Mouse (Mus musculus): ENCODE results near the gene Olfr1282. TPM values are rescaled to one million over a fixed set of nuclear protein-coding genes. Genes with fewer than 3 reads are reported as not detected.

Gene Olfr1282
- polyA plus RNA-seq, 1 experiment from 2014 or later: not detected

Other genes with a start within 250 kb of the Olfr1282 start
- not detected in 2 replicates for gene Gm13941, start 230.1 kb downstream of the Olfr1282 start, polyA plus RNA-seq (2014; fragmentation: Nextera tagmentation; extraction: Ambion mirVana)
- gene Gm15130, start 183.1 kb downstream of the Olfr1282 start, polyA plus RNA-seq (2014; fragmentation: Nextera tagmentation; extraction: Ambion mirVana): not detected in 2 replicates
- gene 4930430A15Rik, start 106.5 kb downstream of the Olfr1282 start, polyA plus RNA-seq (2014; fragmentation: Nextera tagmentation; extraction: Ambion mirVana): not detected in 2 replicates
- gene Olfr1275, start 100.8 kb downstream of the Olfr1282 start, polyA plus RNA-seq (2014; fragmentation: Nextera tagmentation; extraction: Ambion mirVana): not detected in 2 replicates
- gene Olfr1276, start 81.6 kb downstream of the Olfr1282 start, polyA plus RNA-seq (2014; fragmentation: Nextera tagmentation; extraction: Ambion mirVana): not detected in 2 replicates
- not detected in 2 replicates for gene Olfr1277, start 62.0 kb downstream of the Olfr1282 start, polyA plus RNA-seq (2014; fragmentation: Nextera tagmentation; extraction: Ambion mirVana)
- not detected in 2 replicates for gene Olfr1278, start 45.9 kb downstream of the Olfr1282 start, polyA plus RNA-seq (2014; fragmentation: Nextera tagmentation; extraction: Ambion mirVana)
- not detected in 2 replicates for gene Olfr1279, start 35.4 kb downstream of the Olfr1282 start, polyA plus RNA-seq (2014; fragmentation: Nextera tagmentation; extraction: Ambion mirVana)
- not detected in 2 replicates for gene Olfr1280, start 22.1 kb downstream of the Olfr1282 start, polyA plus RNA-seq (2014; fragmentation: Nextera tagmentation; extraction: Ambion mirVana)
- gene Olfr1281, start 9.6 kb downstream of the Olfr1282 start, polyA plus RNA-seq (2014; fragmentation: Nextera tagmentation; extraction: Ambion mirVana): not detected in 2 replicates
- gene Olfr1283, start 30.7 kb upstream of the Olfr1282 start, polyA plus RNA-seq (2014; fragmentation: Nextera tagmentation; extraction: Ambion mirVana): not detected in 2 replicates
- not detected in 2 replicates for gene Olfr1284, start 39.4 kb upstream of the Olfr1282 start, polyA plus RNA-seq (2014; fragmentation: Nextera tagmentation; extraction: Ambion mirVana)
- not detected in 2 replicates for gene Olfr1286, start 87.0 kb upstream of the Olfr1282 start, polyA plus RNA-seq (2014; fragmentation: Nextera tagmentation; extraction: Ambion mirVana)
- not detected in 2 replicates for gene Olfr1287, start 113.1 kb upstream of the Olfr1282 start, polyA plus RNA-seq (2014; fragmentation: Nextera tagmentation; extraction: Ambion mirVana)
- gene Olfr1288, start 138.0 kb upstream of the Olfr1282 start, polyA plus RNA-seq (2014; fragmentation: Nextera tagmentation; extraction: Ambion mirVana): not detected in 2 replicates
- gene Olfr1289, start 144.7 kb upstream of the Olfr1282 start, polyA plus RNA-seq (2014; fragmentation: Nextera tagmentation; extraction: Ambion mirVana): not detected in 2 replicates
- gene Olfr1290, start 157.8 kb upstream of the Olfr1282 start, polyA plus RNA-seq (2014; fragmentation: Nextera tagmentation; extraction: Ambion mirVana): 0.28 TPM in 1 of 2 replicates, not detected in the other
- gene Olfr1291-ps1, start 161.1 kb upstream of the Olfr1282 start, polyA plus RNA-seq (2014; fragmentation: Nextera tagmentation; extraction: Ambion mirVana): 0.04 and 0.13 TPM in 2 replicates
- gene Olfr1293-ps, start 189.1 kb upstream of the Olfr1282 start, polyA plus RNA-seq (2014; fragmentation: Nextera tagmentation; extraction: Ambion mirVana): not detected in 2 replicates
- not detected in 2 replicates for gene Olfr1294, start 204.2 kb upstream of the Olfr1282 start, polyA plus RNA-seq (2014; fragmentation: Nextera tagmentation; extraction: Ambion mirVana)
- gene Olfr1295, start 233.6 kb upstream of the Olfr1282 start, polyA plus RNA-seq (2014; fragmentation: Nextera tagmentation; extraction: Ambion mirVana): not detected in 2 replicates

Measured in heart, embryonic 11.5 days (tissue).